Mouse (Mus musculus): ENCODE measurements at regions not wholly inside any gene's neighbourhood (a gene's known extent, or its start where the extent isn't known, plus 50 kb on each side); places are given as distances from the start of the nearest gene placed in this dataset.

DNA sequence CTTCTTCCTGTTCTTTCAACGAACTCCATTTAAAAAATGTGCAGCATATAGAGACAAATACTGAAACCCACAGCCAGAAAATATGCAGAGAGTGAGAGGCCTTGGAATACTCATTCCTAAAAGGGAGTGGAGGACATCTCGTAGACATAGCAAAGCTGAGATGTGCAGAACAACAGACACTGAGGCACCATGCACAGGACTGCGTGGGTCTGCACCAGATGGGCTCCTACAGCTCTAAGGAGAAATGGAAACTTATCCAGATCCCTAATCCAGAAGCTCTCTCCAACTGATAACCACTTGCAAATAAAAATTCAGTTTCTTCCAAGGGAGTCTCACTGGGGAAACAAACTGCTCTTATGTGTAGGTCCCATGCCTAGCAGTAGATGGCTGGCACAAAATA is 101.6 kb downstream of the Slc25a24 start:
- no peaks in the 10 kb centered on the region for H3K27me3 ChIP-seq (ENCODE audit: control insufficient read depth, insufficient read depth, low read length)
- no peak overlapping the region for H3K4me2 ChIP-seq (ENCODE audit: low read depth, low read length)
- H3K4me3 ChIP-seq (replicated peaks; ENCODE audit: low read length), result no peak overlapping the region
- no peak for ATAC-seq (ENCODE audit: insufficient read depth, low FRiP score)
- no peak overlapping the region for H3K27ac ChIP-seq (ENCODE audit: low read length)
- H3K9me3 ChIP-seq (replicated peaks; ENCODE audit: control insufficient read depth, low read length), result no peaks in the 10 kb centered on the region
- WGBS, result 80% methylated on average over 3 of the region's 3 CpGs
- H3K9ac ChIP-seq (ENCODE audit: low read length), result no peak overlapping the region
- H3K4me1 ChIP-seq (ENCODE audit: control insufficient read depth, insufficient read depth, low read length), result no peaks in the 10 kb centered on the region
- no peaks in the 10 kb centered on the region for H3K36me3 ChIP-seq (ENCODE audit: control insufficient read depth, insufficient read depth, low read length)

- Histone ChIP-seq H3K4me3 (replicated peaks; ENCODE audit: low read length) (no peak overlapping the region), H3K9me3 (replicated peaks; ENCODE audit: control insufficient read depth, low read length) (no peaks in the 10 kb centered on the region), H3K36me3 (ENCODE audit: control insufficient read depth, insufficient read depth, low read length) (no peaks in the 10 kb centered on the region), H3K4me1 (ENCODE audit: control insufficient read depth, insufficient read depth, low read length) (no peaks in the 10 kb centered on the region), H3K27me3 (ENCODE audit: control insufficient read depth, insufficient read depth, low read length) (no peaks in the 10 kb centered on the region), H3K9ac (ENCODE audit: low read length) (no peak overlapping the region), H3K27ac (ENCODE audit: low read length) (no peak overlapping the region), H3K4me2 (ENCODE audit: low read depth, low read length) (no peak overlapping the region)
- 45% methylated on average over 4 of the region's 4 CpGs for WGBS
- ATAC-seq (ENCODE audit: insufficient read depth, low FRiP score), result no peak
These were observed 106.2 kb upstream of the Vav3 start for GRCm38 (mm10) chr3:109234275-109234674.

DNA sequence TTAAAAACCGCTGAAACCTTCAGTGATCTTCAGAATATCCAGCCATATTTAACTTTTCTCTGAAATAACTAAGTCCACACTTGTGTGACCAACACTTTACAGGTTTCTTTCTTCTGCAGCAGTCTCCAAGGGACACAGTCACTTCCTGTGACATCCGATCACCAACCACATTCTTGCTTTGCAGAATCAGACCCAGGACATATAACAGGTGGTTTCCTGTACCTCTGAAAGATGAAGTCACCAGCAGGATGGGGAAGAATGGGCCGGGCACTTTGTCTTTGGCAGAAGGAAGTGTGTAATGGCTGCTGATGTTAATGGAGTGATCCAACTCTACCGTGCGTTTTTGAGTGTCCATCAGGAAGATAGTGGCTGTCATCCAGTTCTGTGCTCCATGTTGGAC is 103.5 kb upstream of the Vav3 start:
- Histone ChIP-seq H3K4me3 (replicated peaks; ENCODE audit: low read length) (no peak overlapping the region), H3K9ac (ENCODE audit: low read length) (no peak overlapping the region), H3K4me1 (ENCODE audit: control insufficient read depth, insufficient read depth, low read length) (no peaks in the 10 kb centered on the region), H3K27ac (ENCODE audit: low read length) (no peak overlapping the region), H3K9me3 (replicated peaks; ENCODE audit: control insufficient read depth, low read length) (no peaks in the 10 kb centered on the region), H3K27me3 (ENCODE audit: control insufficient read depth, insufficient read depth, low read length) (no peaks in the 10 kb centered on the region), H3K36me3 (ENCODE audit: control insufficient read depth, insufficient read depth, low read length) (no peaks in the 10 kb centered on the region), H3K4me2 (ENCODE audit: low read depth, low read length) (no peak overlapping the region)
- ATAC-seq (ENCODE audit: insufficient read depth, low FRiP score), result no peak
- 74% methylated on average over 5 of the region's 5 CpGs for WGBS

GRCm38 (mm10) chr3:109243491-109243890 is 97.0 kb upstream of the Vav3 start:
- 76% methylated on average over 1 of the region's 1 CpGs for WGBS
- Histone ChIP-seq H3K36me3 (ENCODE audit: control insufficient read depth, insufficient read depth, low read length) (no peaks in the 10 kb centered on the region), H3K27me3 (ENCODE audit: control insufficient read depth, insufficient read depth, low read length) (no peaks in the 10 kb centered on the region), H3K27ac (ENCODE audit: low read length) (no peak overlapping the region), H3K9ac (ENCODE audit: low read length) (no peak overlapping the region), H3K4me3 (replicated peaks; ENCODE audit: low read length) (no peak overlapping the region), H3K4me1 (ENCODE audit: control insufficient read depth, insufficient read depth, low read length) (no peaks in the 10 kb centered on the region), H3K4me2 (ENCODE audit: low read depth, low read length) (no peak overlapping the region), H3K9me3 (replicated peaks; ENCODE audit: control insufficient read depth, low read length) (no peaks in the 10 kb centered on the region)
- no peak for ATAC-seq (ENCODE audit: insufficient read depth, low FRiP score)

GRCm38 (mm10) chr3:109248801-109249200 is 91.7 kb upstream of the Vav3 start:
- H3K4me2 ChIP-seq (ENCODE audit: low read depth, low read length), result no peak overlapping the region
- no peak overlapping the region for H3K9ac ChIP-seq (ENCODE audit: low read length)
- H3K4me3 ChIP-seq (replicated peaks; ENCODE audit: low read length), result no peak overlapping the region
- no peaks in the 10 kb centered on the region for H3K27me3 ChIP-seq (ENCODE audit: control insufficient read depth, insufficient read depth, low read length)
- 37% methylated on average over 1 of the region's 1 CpGs for WGBS
- H3K27ac ChIP-seq (ENCODE audit: low read length), result no peak overlapping the region
- H3K9me3 ChIP-seq (replicated peaks; ENCODE audit: control insufficient read depth, low read length), result no peaks in the 10 kb centered on the region
- no peaks in the 10 kb centered on the region for H3K4me1 ChIP-seq (ENCODE audit: control insufficient read depth, insufficient read depth, low read length)
- ATAC-seq (ENCODE audit: insufficient read depth, low FRiP score), result no peak
- no peaks in the 10 kb centered on the region for H3K36me3 ChIP-seq (ENCODE audit: control insufficient read depth, insufficient read depth, low read length)

GRCm38 (mm10) chr3:109249359-109249758 is 91.1 kb upstream of the Vav3 start:
- no peaks in the 10 kb centered on the region for H3K36me3 ChIP-seq (ENCODE audit: control insufficient read depth, insufficient read depth, low read length)
- 60% methylated on average over 1 of the region's 1 CpGs for WGBS
- ATAC-seq (ENCODE audit: insufficient read depth, low FRiP score), result no peak
- no peak overlapping the region for H3K4me2 ChIP-seq (ENCODE audit: low read depth, low read length)
- no peak overlapping the region for H3K4me3 ChIP-seq (replicated peaks; ENCODE audit: low read length)
- H3K9me3 ChIP-seq (replicated peaks; ENCODE audit: control insufficient read depth, low read length), result no peaks in the 10 kb centered on the region
- H3K27ac ChIP-seq (ENCODE audit: low read length), result no peak overlapping the region
- no peak overlapping the region for H3K9ac ChIP-seq (ENCODE audit: low read length)
- H3K4me1 ChIP-seq (ENCODE audit: control insufficient read depth, insufficient read depth, low read length), result no peaks in the 10 kb centered on the region
- no peaks in the 10 kb centered on the region for H3K27me3 ChIP-seq (ENCODE audit: control insufficient read depth, insufficient read depth, low read length)

GRCm38 (mm10) chr3:109249989-109250388 is 90.5 kb upstream of the Vav3 start:
- Histone ChIP-seq H3K4me2 (ENCODE audit: low read depth, low read length) (no peak overlapping the region), H3K36me3 (ENCODE audit: control insufficient read depth, insufficient read depth, low read length) (no peaks in the 10 kb centered on the region), H3K9ac (ENCODE audit: low read length) (no peak overlapping the region), H3K4me1 (ENCODE audit: control insufficient read depth, insufficient read depth, low read length) (no peaks in the 10 kb centered on the region), H3K9me3 (replicated peaks; ENCODE audit: control insufficient read depth, low read length) (no peaks in the 10 kb centered on the region), H3K4me3 (replicated peaks; ENCODE audit: low read length) (no peak overlapping the region), H3K27me3 (ENCODE audit: control insufficient read depth, insufficient read depth, low read length) (no peaks in the 10 kb centered on the region), H3K27ac (ENCODE audit: low read length) (no peak overlapping the region)
- WGBS, result 65% methylated on average over 2 of the region's 2 CpGs
- no peak for ATAC-seq (ENCODE audit: insufficient read depth, low FRiP score)

GRCm38 (mm10) chr3:109251716-109252115 is 88.7 kb upstream of the Vav3 start:
- WGBS, result 31% methylated on average over 1 of the region's 1 CpGs
- H3K4me2 ChIP-seq (ENCODE audit: low read depth, low read length), result no peak overlapping the region
- H3K27ac ChIP-seq (ENCODE audit: low read length), result no peak overlapping the region
- H3K9me3 ChIP-seq (replicated peaks; ENCODE audit: control insufficient read depth, low read length), result no peaks in the 10 kb centered on the region
- no peak overlapping the region for H3K9ac ChIP-seq (ENCODE audit: low read length)
- no peaks in the 10 kb centered on the region for H3K4me1 ChIP-seq (ENCODE audit: control insufficient read depth, insufficient read depth, low read length)
- no peak overlapping the region for H3K4me3 ChIP-seq (replicated peaks; ENCODE audit: low read length)
- H3K36me3 ChIP-seq (ENCODE audit: control insufficient read depth, insufficient read depth, low read length), result no peaks in the 10 kb centered on the region
- H3K27me3 ChIP-seq (ENCODE audit: control insufficient read depth, insufficient read depth, low read length), result no peaks in the 10 kb centered on the region
- ATAC-seq (ENCODE audit: insufficient read depth, low FRiP score), result 0 out of 2 replicates have a peak, but pooled peaks have one; percentile 44

DNA sequence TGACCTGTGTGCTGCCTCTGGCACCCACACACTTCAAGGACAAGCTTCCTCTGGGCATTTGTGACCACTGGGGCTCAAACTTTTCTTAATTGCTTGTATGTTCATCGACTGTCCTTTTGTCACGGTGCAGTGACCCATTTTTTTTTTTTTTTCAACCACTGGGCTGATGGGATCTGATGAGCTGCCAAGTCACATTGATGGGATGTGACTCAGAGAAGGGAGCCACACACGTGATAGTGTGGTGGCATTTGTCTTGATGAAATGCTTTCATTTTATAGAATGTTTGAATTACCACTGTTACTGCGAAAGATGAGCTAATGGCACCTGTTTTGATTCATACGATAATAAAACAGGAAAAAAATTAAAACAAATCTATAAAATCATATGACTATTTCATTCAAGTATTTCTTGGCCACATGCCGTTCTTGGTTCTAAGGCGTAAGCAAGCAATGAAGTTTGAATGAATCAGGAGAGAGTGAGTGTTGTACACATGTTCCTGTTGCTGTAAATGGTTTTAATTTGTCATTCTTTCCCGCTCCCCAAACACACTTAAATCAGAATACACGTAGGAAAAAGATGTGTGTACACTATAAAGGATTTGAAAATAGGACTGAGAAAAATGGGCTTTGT is 86.3 kb upstream of the Vav3 start:
- Histone ChIP-seq H3K36me3 (ENCODE audit: control insufficient read depth, insufficient read depth, low read length) (no peaks in the 10 kb centered on the region), H3K27ac (ENCODE audit: low read length) (no peak overlapping the region), H3K4me2 (ENCODE audit: low read depth, low read length) (no peak overlapping the region), H3K9ac (ENCODE audit: low read length) (no peak overlapping the region), H3K9me3 (replicated peaks; ENCODE audit: control insufficient read depth, low read length) (no peaks in the 10 kb centered on the region), H3K27me3 (ENCODE audit: control insufficient read depth, insufficient read depth, low read length) (no peaks in the 10 kb centered on the region), H3K4me1 (ENCODE audit: control insufficient read depth, insufficient read depth, low read length) (no peaks in the 10 kb centered on the region), H3K4me3 (replicated peaks; ENCODE audit: low read length) (no peak overlapping the region)
- no peak for ATAC-seq (ENCODE audit: insufficient read depth, low FRiP score)
- 79% methylated on average over 9 of the region's 9 CpGs for WGBS

DNA sequence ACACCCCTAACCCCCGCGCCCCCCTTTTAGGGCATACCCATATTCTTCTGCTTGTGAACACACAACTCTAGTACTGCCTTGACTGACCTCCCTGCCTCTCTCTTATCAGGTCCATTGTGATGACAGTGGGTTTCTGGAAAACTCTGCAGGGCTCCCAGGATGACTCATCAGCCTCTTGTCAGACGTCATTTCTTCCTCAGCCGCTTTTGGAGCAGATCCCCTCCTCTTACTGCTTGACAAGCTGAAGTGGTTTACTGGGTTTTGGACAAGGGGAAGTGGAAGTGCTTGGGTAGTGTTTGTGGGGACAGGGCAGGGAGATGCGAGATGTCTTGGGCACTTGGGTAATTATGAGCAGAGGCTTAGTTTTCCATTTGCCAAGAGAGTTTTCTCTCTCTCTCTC is 85.5 kb upstream of the Vav3 start:
- 73% methylated on average over 5 of the region's 5 CpGs for WGBS
- H3K4me2 ChIP-seq (ENCODE audit: low read depth, low read length), result no peak overlapping the region
- no peak overlapping the region for H3K9ac ChIP-seq (ENCODE audit: low read length)
- no peaks in the 10 kb centered on the region for H3K36me3 ChIP-seq (ENCODE audit: control insufficient read depth, insufficient read depth, low read length)
- no peak overlapping the region for H3K27ac ChIP-seq (ENCODE audit: low read length)
- no peaks in the 10 kb centered on the region for H3K9me3 ChIP-seq (replicated peaks; ENCODE audit: control insufficient read depth, low read length)
- no peak overlapping the region for H3K4me3 ChIP-seq (replicated peaks; ENCODE audit: low read length)
- no peaks in the 10 kb centered on the region for H3K4me1 ChIP-seq (ENCODE audit: control insufficient read depth, insufficient read depth, low read length)
- no peak for ATAC-seq (ENCODE audit: insufficient read depth, low FRiP score)
- no peaks in the 10 kb centered on the region for H3K27me3 ChIP-seq (ENCODE audit: control insufficient read depth, insufficient read depth, low read length)

Measured in stomach, embryonic 16.5 days (tissue).